Comparison of ENCODE assay signal across 8 mouse cellular contexts in the genomic region with DNA sequence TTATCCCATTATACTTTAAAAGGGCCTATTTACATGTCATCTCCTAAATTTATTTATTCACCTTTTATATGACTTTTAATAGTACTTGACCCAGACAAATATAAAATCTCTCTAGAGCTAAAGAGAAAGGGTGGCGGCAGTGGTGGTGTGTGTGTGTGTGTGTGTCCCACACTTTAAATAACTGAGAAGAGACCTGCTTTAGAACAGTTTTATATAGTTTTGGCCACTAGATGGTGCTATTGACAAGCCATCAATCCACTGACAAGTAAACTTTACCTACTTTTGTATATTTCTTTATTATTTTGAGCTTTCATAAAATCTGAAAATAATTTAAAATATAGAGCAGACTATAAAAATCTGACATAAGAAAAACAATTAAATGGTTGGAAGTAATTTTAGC. TPM values are rescaled to one million over a fixed set of nuclear protein-coding genes. Genes with fewer than 3 reads are reported as not detected.
DNase-seq lines count a peak whose midpoint lies in the region; ATAC-seq lines count a peak whose summit lies in the region.

No protein-coding gene starts in this region.

- H3K9me3 ChIP-seq in hindbrain, embryonic 16.5 days (ENCODE audit: control insufficient read depth, low read length): no peaks in the 10 kb centered on the region
- H3K9me3 ChIP-seq in hindbrain, embryonic 10.5 days: no peaks in the 10 kb centered on the region

- H3K4me1 ChIP-seq in hindbrain, embryonic 16.5 days (ENCODE audit: control insufficient read depth, insufficient read depth, low read depth, low read length): no peaks in the 10 kb centered on the region
- H3K4me1 ChIP-seq in hindbrain, embryonic 10.5 days (replicated peaks): peaks cover 3% of the 10 kb centered on the region; the same call in 1 of the 2 replicates

- H3K27ac ChIP-seq in hindbrain, embryonic 16.5 days (ENCODE audit: low read depth, low read length): no peak overlapping the region
- H3K27ac ChIP-seq in hindbrain, embryonic 10.5 days: no peak overlapping the region

- H3K36me3 ChIP-seq in hindbrain, embryonic 16.5 days (ENCODE audit: control insufficient read depth, insufficient read depth, low read length): no peaks in the 10 kb centered on the region
- H3K36me3 ChIP-seq in hindbrain, embryonic 10.5 days: peaks cover 4% of the 10 kb centered on the region

- no peak overlapping the region for H3K4me3 ChIP-seq in hindbrain, embryonic 16.5 days (ENCODE audit: low read length)
- H3K4me3 ChIP-seq in hindbrain, embryonic 10.5 days: no peak overlapping the region

- no peak for DNase-seq in hindbrain, embryonic 10.5 days (ENCODE audit: low spot score)
- peak; percentile 36 to 47 for DNase-seq in B cell, adult 2 months
- DNase-seq in R1 (ENCODE audit: low read depth, low spot score): peak; percentile 53
- peak; percentile 65 for DNase-seq in forelimb bud, embryonic 11.5 days (ENCODE audit: low read depth, low spot score)
- peak; percentile 29 for DNase-seq in retina, postnatal 7 days (ENCODE audit: low read depth, low spot score)
- DNase-seq in urinary bladder, postnatal 36 days (ENCODE audit: low spot score in 2 of 2): no peak
- DNase-seq in adrenal gland, adult 2 months: no peak

- H3K4me2 ChIP-seq in hindbrain, embryonic 16.5 days (ENCODE audit: low read length): no peak overlapping the region

- 21% methylated on average over 1 of the region's 1 CpGs for WGBS in hindbrain, embryonic 16.5 days
- 48% methylated on average over 1 of the region's 1 CpGs for WGBS in hindbrain, embryonic 10.5 days

- peak; percentile 54; the same call in 1 of the 2 replicates for ATAC-seq in hindbrain, embryonic 16.5 days

- no peak overlapping the region for H3K9ac ChIP-seq in hindbrain, embryonic 16.5 days (ENCODE audit: low read depth, low read length)

- no peaks in the 10 kb centered on the region for H3K27me3 ChIP-seq in hindbrain, embryonic 16.5 days (replicated peaks; ENCODE audit: control insufficient read depth, insufficient read depth, low read length)
- no peaks in the 10 kb centered on the region for H3K27me3 ChIP-seq in hindbrain, embryonic 10.5 days (ENCODE audit: insufficient read depth, poor library complexity, severe bottlenecking)

RNA-seq across cellular contexts. Expression of a gene that starts 19.1 kb away (rescaled TPM):
- 16.6 and 16.9 TPM in 2 replicates for polyA plus RNA-seq in hindbrain, embryonic 16.5 days (2015; fragmentation: Nextera tagmentation; extraction: Ambion mirVana)
- 22.3 and 22.7 TPM in 2 replicates for polyA plus RNA-seq in hindbrain, embryonic 10.5 days (2016; fragmentation: Nextera tagmentation; extraction: Ambion mirVana)
- 10 to 100 TPM; 12.3 to 22.4 TPM for total RNA-seq in adrenal gland, adult 2 months (2021)
- 2.5 and 3.1 TPM in 2 replicates for polyA plus RNA-seq in adrenal gland, adult 2 months (2012; rRNA removed)

Comparison
In these comparisons a context has a peak if more than half of its experiments do, and no peak if none do; other contexts are left out.
1. DNase-seq: peak in B cell, adult 2 months (2 of 2), R1 (single experiment), forelimb bud, embryonic 11.5 days (single experiment) and retina, postnatal 7 days (single experiment); none in hindbrain, embryonic 10.5 days (single experiment), urinary bladder, postnatal 36 days (0 of 2) and adrenal gland, adult 2 months (single experiment).